Mouse (Mus musculus): ENCODE results near the gene Fbrs. TPM values are rescaled to one million over a fixed set of nuclear protein-coding genes. Genes with fewer than 3 reads are reported as not detected.
"Not testable (repeated sequence)": the region's sequence is repeated elsewhere in the genome, so short reads cannot be mapped to it uniquely, and the experiment has no call there.

The Fbrs gene
- polyA plus RNA-seq, 1 experiment = 122 TPM

DNA sequence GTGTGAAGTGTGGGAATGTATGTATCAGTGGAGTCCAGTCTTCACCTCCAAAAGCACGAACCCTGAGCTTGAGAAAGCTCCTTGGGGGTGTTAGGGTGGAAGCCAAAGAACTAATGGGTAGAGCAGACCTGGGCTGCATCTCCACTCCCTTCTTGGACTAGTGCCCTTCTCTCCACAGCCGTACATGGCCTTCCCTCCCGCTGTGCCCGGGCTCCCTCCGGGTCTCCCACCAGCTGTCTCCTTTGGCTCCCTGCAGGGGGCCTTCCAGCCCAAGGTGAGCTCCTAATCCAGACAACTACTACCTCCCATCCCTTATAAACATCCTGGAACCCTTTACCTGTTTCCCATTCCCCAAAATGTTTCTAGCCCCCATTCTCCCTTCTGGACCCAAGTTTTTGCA, 6.4 kb downstream of the Fbrs start:
- WGBS = 94% methylated on average over 5 of the region's 5 CpGs
- Histone ChIP-seq H3K27me3 (ENCODE audit: control insufficient read depth, insufficient read depth, low read length) (no peaks in the 10 kb centered on the region), H3K4me1 (replicated peaks; ENCODE audit: control insufficient read depth, insufficient read depth, low read length) (peaks cover 6% of the 10 kb centered on the region), H3K36me3 (ENCODE audit: control insufficient read depth, insufficient read depth, low read length) (peaks cover 83% of the 10 kb centered on the region), H3K4me3 (ENCODE audit: control insufficient read depth, insufficient read depth, low read length) (no peak overlapping the region), H3K27ac (ENCODE audit: control insufficient read depth, insufficient read depth, low read length) (no peak overlapping the region)
- TF ChIP-seq CTCF (IDR thresholded peaks at IDR 0.05; ENCODE audit: borderline replicate concordance, control insufficient read depth, extremely low read depth, insufficient read depth, low read length, poor library complexity) (no peak), POLR2A (IDR thresholded peaks at IDR 0.05; ENCODE audit: control insufficient read depth, extremely low read depth, insufficient read depth, low read length, poor library complexity) (no peak)
- no peak for DNase-seq

DNA sequence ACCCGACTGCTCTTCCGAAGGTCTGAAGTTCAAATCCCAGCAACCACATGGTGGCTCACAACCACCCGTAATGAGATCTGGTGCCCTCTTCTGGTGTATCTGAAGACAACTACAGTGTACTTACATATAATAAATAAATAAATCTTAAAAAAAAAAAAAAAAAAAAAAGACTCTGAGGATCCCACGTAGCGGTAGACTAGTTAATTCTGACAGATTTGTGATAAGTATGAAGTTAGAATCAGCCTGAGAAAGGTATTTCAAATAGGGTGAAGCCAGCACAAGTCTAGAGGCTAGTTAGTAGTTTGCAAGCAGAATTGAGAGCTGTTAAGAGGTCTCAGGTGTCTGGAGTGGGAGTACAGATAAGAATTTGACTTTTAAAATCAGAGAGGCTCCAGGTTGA, 9.4 kb downstream of the Fbrs start:
- not testable (repeated sequence) for DNase-seq; H3K4me3 ChIP-seq (ENCODE audit: control insufficient read depth, insufficient read depth, low read length); H3K4me1 ChIP-seq (replicated peaks; ENCODE audit: control insufficient read depth, insufficient read depth, low read length); H3K27me3 ChIP-seq (ENCODE audit: control insufficient read depth, insufficient read depth, low read length); H3K27ac ChIP-seq (ENCODE audit: control insufficient read depth, insufficient read depth, low read length)
- 91% methylated on average over 4 of the region's 5 CpGs for WGBS
- H3K36me3 ChIP-seq (ENCODE audit: control insufficient read depth, insufficient read depth, low read length) = peaks cover 78% of the 10 kb centered on the region

DNA sequence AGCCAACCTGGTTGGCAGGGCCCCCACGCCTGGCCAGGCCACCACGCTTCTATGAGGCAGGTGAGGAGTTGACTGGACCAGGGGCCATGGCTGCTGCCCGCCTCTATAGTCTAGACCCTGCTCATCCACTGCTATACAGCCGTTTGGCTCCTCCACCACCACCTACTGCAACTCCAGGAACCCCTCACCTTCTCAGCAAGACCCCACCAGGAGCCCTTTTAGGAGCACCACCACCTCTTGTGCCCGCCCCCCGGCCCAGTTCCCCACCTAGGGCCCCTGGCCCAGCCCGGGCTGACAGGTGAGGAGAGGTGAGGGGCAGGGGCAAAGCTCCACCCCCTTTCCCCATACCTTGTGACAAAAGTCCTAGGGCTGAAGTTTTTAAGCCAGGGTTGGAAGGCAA, 11.0 kb downstream of the Fbrs start:
- no peak for TF ChIP-seq POLR2A (IDR thresholded peaks at IDR 0.05; ENCODE audit: control insufficient read depth, extremely low read depth, insufficient read depth, low read length, poor library complexity)
- TF ChIP-seq CTCF (IDR thresholded peaks at IDR 0.05; ENCODE audit: borderline replicate concordance, control insufficient read depth, extremely low read depth, insufficient read depth, low read length, poor library complexity) = no peak
- H3K4me3 ChIP-seq (ENCODE audit: control insufficient read depth, insufficient read depth, low read length) = no peak overlapping the region
- no peak overlapping the region for H3K27ac ChIP-seq (ENCODE audit: control insufficient read depth, insufficient read depth, low read length)
- DNase-seq = no peak
- no peaks in the 10 kb centered on the region for H3K4me1 ChIP-seq (replicated peaks; ENCODE audit: control insufficient read depth, insufficient read depth, low read length)
- H3K36me3 ChIP-seq (ENCODE audit: control insufficient read depth, insufficient read depth, low read length) = peaks cover 64% of the 10 kb centered on the region
- H3K27me3 ChIP-seq (ENCODE audit: control insufficient read depth, insufficient read depth, low read length) = no peaks in the 10 kb centered on the region
- over 99% methylated on average over 7 of the region's 7 CpGs for WGBS

DNA sequence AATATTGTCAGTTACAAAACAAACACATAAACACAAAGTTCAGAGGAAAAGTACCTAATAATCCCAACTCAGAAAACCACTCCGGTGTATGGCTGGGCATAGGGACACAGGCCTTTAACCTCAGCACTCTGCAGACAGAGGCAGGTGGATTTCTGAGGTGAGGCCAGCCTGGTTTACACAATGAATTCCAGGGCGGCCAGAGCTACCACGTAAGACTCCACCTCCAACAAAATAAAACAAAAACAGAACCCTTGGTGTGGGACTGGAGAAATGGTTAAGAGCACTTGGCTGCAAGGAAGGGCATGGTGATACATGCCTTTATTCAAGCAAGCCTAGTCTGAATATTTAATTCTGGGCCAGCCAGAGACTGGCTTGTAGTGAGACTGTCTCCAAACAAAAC, 12.8 kb downstream of the Fbrs start:
- Histone ChIP-seq H3K36me3 (ENCODE audit: control insufficient read depth, insufficient read depth, low read length) (peaks cover 46% of the 10 kb centered on the region), H3K4me3 (ENCODE audit: control insufficient read depth, insufficient read depth, low read length) (no peak overlapping the region), H3K4me1 (replicated peaks; ENCODE audit: control insufficient read depth, insufficient read depth, low read length) (no peaks in the 10 kb centered on the region), H3K27me3 (ENCODE audit: control insufficient read depth, insufficient read depth, low read length) (no peaks in the 10 kb centered on the region), H3K27ac (ENCODE audit: control insufficient read depth, insufficient read depth, low read length) (no peak overlapping the region)
- WGBS = 98% methylated on average over 3 of the region's 3 CpGs
- TF ChIP-seq POLR2A (IDR thresholded peaks at IDR 0.05; ENCODE audit: control insufficient read depth, extremely low read depth, insufficient read depth, low read length, poor library complexity) (no peak), CTCF (IDR thresholded peaks at IDR 0.05; ENCODE audit: borderline replicate concordance, control insufficient read depth, extremely low read depth, insufficient read depth, low read length, poor library complexity) (no peak)
- DNase-seq = no peak

DNA sequence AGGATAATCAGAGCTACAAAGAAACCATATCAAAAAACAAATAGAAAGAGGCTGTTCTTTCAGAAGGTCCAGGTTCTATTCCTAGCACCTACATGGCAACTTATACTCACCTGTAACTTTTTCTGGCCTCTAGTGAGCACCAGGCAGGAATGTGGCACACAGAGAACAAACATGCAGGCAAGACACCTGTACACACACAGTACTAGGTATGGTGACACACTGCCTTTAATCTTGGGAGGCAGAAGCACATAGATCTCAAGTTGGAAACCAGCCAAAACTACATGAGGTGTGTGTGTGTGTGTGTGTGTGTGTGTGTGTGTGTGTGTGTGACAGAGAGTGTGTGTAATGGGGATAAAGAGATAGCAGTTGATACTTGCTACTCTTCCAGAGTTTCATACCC, 15.6 kb downstream of the Fbrs start:
- no peaks in the 10 kb centered on the region for H3K4me1 ChIP-seq (replicated peaks; ENCODE audit: control insufficient read depth, insufficient read depth, low read length)
- H3K27ac ChIP-seq (ENCODE audit: control insufficient read depth, insufficient read depth, low read length) = no peak overlapping the region
- no peak for DNase-seq
- TF ChIP-seq POLR2A (IDR thresholded peaks at IDR 0.05; ENCODE audit: control insufficient read depth, extremely low read depth, insufficient read depth, low read length, poor library complexity) = no peak
- no peak for TF ChIP-seq CTCF (IDR thresholded peaks at IDR 0.05; ENCODE audit: borderline replicate concordance, control insufficient read depth, extremely low read depth, insufficient read depth, low read length, poor library complexity)
- H3K36me3 ChIP-seq (ENCODE audit: control insufficient read depth, insufficient read depth, low read length) = peaks cover 20% of the 10 kb centered on the region
- H3K4me3 ChIP-seq (ENCODE audit: control insufficient read depth, insufficient read depth, low read length) = no peak overlapping the region
- no peaks in the 10 kb centered on the region for H3K27me3 ChIP-seq (ENCODE audit: control insufficient read depth, insufficient read depth, low read length)

DNA sequence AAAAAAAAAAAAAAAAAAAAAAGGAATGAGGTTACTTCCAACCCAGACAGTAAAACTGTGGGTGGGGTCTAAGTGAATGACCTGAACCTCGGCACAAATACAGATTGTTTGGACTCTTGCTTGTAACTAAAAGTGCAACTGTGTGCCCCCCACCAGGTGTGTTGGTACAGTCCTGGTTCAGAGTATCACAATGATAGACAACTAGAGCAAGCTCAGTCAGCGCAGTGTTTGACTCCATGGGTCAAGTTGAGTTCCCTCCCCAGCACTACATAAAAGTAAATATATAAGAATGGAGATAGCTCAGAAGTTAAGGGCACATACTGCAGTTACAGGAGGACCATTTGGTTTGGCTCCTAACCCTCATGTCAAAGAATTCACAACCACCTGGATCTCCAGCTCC, 18.4 kb downstream of the Fbrs start:
- TF ChIP-seq POLR2A (IDR thresholded peaks at IDR 0.05; ENCODE audit: control insufficient read depth, extremely low read depth, insufficient read depth, low read length, poor library complexity) = no peak
- TF ChIP-seq CTCF (IDR thresholded peaks at IDR 0.05; ENCODE audit: borderline replicate concordance, control insufficient read depth, extremely low read depth, insufficient read depth, low read length, poor library complexity) = no peak
- Histone ChIP-seq H3K27ac (ENCODE audit: control insufficient read depth, insufficient read depth, low read length) (no peak overlapping the region), H3K4me1 (replicated peaks; ENCODE audit: control insufficient read depth, insufficient read depth, low read length) (no peaks in the 10 kb centered on the region), H3K27me3 (ENCODE audit: control insufficient read depth, insufficient read depth, low read length) (no peaks in the 10 kb centered on the region), H3K4me3 (ENCODE audit: control insufficient read depth, insufficient read depth, low read length) (no peak overlapping the region), H3K36me3 (ENCODE audit: control insufficient read depth, insufficient read depth, low read length) (no peaks in the 10 kb centered on the region)
- DNase-seq = no peak
- WGBS = 91% methylated on average over 2 of the region's 2 CpGs

DNA sequence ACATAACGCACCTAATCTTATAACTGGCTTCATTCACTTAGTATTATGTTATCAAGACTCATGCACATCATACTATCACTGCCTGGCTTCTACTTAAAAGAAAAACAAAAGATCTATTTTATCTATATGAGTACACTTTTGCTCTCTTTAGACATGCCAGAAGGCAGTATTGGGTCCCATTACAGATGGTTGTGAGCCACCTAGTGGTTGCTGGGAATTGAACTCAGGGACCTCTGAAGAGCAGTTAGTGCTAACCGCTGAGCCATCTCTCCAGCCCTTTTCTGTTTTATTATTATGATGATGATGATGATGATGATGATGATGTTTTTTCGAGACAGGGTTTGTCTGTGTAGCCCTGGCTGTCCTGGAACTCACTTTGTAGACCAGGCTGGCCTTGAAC, 19.4 kb downstream of the Fbrs start:
- no peak overlapping the region for H3K27ac ChIP-seq (ENCODE audit: control insufficient read depth, insufficient read depth, low read length)
- no peaks in the 10 kb centered on the region for H3K27me3 ChIP-seq (ENCODE audit: control insufficient read depth, insufficient read depth, low read length)
- no peaks in the 10 kb centered on the region for H3K36me3 ChIP-seq (ENCODE audit: control insufficient read depth, insufficient read depth, low read length)
- TF ChIP-seq POLR2A (IDR thresholded peaks at IDR 0.05; ENCODE audit: control insufficient read depth, extremely low read depth, insufficient read depth, low read length, poor library complexity) = no peak
- TF ChIP-seq CTCF (IDR thresholded peaks at IDR 0.05; ENCODE audit: borderline replicate concordance, control insufficient read depth, extremely low read depth, insufficient read depth, low read length, poor library complexity) = no peak
- no peak overlapping the region for H3K4me3 ChIP-seq (ENCODE audit: control insufficient read depth, insufficient read depth, low read length)
- no peaks in the 10 kb centered on the region for H3K4me1 ChIP-seq (replicated peaks; ENCODE audit: control insufficient read depth, insufficient read depth, low read length)
- DNase-seq = peak; percentile 64
- 52% methylated on average over 3 of the region's 3 CpGs for WGBS

Data from thymus, adult 2 months (tissue).